Mouse (Mus musculus): ENCODE data around the gene Itfg1. TPM values are rescaled to one million over a fixed set of nuclear protein-coding genes. Genes with fewer than 3 reads are reported as not detected.

Gene Itfg1
- total and polyA plus RNA-seq, 3 experiments, result 23.1 to 78.2 (median 74.1) TPM

DNA sequence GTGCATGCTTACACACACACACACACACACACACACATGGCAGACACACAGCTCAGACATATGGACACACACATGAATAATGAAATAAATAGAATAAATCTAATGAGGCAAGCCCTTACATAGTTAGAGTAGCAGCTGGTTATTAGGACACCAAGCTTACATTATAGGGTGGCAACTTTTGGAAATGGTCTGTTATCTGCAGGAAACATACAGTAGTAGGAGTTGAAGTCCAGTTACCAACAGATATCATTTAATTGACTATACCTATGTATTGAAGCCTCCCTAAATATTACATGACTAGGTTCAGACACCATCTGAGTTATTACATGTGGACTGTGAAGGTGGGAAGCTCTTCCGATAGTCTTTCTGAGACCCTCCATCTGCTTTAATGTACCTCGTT is 95.7 kb downstream of the Itfg1 start:
- no peak for DNase-seq

DNA sequence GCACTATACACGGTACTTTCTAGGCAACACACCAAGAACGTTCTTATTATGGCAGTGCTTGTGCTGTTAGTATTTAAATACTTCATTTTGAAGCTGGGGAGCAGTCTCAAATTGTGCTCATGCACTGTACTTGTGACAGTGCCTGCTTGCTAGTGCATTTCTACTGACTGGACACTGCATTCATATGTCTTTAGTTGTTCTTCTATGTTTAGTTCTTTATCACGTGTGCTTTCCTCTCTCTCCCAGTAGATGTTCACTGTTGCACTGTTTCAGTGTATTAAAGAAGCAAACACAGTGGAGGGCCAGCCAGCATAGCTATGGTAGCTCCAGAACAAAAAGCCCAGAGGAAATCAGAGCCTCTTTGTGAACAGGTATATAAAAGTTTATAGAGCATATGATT is 110.2 kb downstream of the Itfg1 start:
- DNase-seq, result no peak

DNA sequence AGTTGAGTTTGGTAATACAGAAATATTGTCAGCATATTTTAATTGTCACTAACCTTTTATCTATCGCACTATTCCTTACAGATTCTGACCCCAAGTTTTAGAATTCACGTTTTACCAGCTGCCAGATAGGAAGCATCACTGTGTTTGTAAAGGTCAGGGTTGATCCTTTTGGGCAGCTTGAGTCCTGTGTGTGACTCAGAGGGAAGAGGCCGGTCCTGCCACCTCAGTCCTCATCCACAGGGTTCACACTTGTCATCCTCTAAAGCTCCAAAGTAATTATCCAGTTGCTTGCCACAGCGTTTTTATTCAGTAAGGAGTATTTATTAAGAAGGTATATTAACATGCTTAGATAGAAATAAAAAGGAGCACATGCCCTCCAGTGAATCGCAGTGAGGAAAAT is 123.5 kb downstream of the Itfg1 start:
- peak; percentile 58 for DNase-seq

DNA sequence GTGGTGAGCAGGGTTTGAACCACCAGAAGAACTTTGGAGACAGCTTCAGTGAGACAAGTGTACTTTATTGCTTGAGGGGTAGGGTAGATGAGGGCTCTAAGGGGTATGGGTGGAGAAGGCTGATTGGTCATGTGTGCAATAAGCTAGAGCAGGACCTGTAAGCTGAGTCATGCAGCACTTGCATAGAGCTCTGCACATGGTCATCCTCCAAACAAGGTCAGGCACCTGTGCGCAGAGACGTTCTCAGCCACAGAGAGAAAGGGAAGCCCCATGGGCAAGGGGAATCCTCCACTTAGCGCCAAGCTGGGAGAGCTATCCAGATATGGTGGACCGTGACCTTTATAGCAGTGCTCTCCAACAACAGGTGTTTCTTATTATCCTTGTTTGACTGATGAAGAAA is 124.0 kb downstream of the Itfg1 start:
- peak; percentile 31 for DNase-seq

DNA sequence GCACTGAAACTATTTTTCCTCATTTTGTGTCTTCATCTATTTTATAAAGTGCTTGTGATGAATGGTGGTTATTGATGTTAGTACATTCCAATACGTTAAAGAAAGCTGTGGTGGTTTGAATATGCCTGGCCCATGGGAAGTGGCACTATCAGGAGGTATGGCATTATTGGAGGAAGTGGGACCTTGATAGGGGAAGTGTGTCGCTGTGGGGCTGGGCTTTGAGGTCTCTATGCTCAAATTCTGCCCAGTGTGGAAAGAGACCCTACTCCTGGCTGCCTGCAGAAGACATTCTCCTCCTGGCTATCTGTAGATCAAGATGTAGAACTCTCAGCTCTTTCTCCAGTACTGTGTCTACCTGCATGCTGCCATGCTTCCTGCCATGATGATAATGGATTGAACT is 133.7 kb downstream of the Itfg1 start:
- no peak for DNase-seq

DNA sequence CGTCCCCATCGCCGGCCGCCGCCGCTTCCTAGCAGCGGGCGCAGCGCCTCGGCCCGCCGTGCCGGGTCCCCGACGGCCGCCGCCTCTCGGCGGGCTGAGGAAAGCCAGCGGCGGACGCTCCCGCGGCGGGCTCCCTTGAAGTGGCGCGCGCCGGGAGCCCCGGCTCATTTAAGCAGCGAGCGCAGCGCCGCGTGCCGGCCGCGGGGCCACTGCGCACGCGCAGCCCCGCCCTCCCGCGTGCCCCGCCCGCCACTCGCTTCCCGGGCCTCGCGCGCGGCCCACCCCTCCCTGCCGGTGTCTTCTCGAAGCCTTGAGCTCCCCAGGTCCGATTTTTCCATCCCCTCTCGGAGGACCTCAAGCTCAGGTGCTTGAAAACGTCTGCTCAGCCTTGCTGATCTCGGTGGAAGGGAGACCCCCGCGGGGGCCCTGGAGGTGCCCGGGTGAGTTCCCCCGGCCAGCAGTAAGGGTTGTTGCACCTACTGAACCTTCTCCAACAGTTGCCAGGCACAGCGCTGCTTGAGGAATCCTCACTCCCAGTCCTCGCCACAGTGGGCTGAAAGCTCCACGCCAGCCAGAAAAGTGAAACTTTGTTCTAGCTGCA is 139.9 kb downstream of the Itfg1 start, which contains the start of gene Neto2:
Gene Neto2, minus strand, starts transcription at position 174 of the 601 bp plus-strand sequence.
- DNase-seq, result peak; percentile 88

DNA sequence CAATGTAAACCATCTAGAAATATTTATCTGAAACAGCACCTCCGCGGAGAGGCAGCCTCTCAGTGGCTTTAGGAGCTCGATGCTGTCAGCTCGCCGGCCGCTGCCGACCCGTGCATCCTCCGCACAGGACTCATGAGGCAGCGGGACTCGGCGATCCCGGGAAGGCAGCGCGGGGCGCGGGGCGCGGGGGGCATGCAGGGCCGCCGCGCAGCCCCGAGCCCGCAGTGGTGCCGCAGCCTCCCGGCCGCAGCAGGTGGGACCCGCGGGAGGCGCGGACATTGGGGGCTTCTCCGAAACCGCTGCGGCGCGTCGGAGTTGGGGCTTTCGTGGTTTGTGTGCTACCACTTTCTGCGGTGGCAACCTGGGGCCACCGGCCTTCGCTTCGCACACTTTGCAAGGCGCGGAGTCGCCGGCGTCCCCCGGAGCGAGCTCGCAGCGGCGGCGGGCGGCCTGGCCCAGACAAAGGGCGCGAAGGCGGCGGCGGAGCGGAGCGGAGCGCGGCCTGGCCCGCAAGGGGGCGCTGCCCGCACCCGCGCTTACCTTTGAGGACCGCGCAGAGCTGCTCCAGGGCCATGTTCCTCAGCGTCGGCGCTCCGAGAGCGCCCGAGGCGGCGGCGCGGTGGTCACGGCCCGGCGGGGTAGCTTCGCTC is 140.5 kb downstream of the Itfg1 start:
- DNase-seq, result peak; percentile 74

DNA sequence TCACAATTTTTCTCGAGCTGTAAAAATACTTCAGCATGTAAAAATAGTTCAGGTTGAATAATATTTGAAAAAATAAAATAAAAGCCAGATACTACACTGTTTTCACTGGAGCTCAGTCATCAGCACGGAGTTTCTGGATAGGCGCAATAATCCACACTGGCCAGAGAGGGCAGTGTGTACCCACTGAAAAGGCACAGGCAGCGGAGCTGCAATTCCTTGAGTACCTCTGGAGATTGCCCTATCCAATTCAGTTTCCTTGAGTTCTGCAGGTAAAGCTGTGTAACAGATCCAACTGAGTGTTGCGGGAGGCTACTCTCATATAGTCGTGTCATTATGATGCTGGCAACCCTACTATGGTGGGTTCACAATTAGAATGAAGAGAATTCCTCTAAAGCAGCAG is 141.7 kb downstream of the Itfg1 start:
- peak; percentile 79 for DNase-seq

Small RNA genes lying within 50 kb of the gene (microRNA-seq; reads per million reads assigned to microRNA genes)
- 0 to 0.44 reads per million in 2 experiments for gene Mir8109

Other genes with a start within 250 kb of the Itfg1 start
- 1 to 10 TPM; 3.0 to 6.5 TPM for gene Neto2, start 140.0 kb downstream of the Itfg1 start, total RNA-seq (2021)
- 0.16 and 0.49 TPM in 2 replicates for gene Neto2, start 140.0 kb downstream of the Itfg1 start, polyA plus RNA-seq (2012; rRNA removed)
- gene Phkb, start within 50 bp of the Itfg1 start, total RNA-seq (2021), result 10 to 100 TPM; 51.3 to 63.1 TPM
- gene Phkb, start within 50 bp of the Itfg1 start, polyA plus RNA-seq (2012; rRNA removed), result 2.1 and 3.0 TPM in 2 replicates

Data from adrenal gland, adult 2 months (tissue).